Mouse (Mus musculus) ovary, adult 18-20 months (tissue): Measurements from ENCODE around the gene Nebl.

ENCODE experiments used
- DNase-seq: peaks from one replicate; pipeline ENCODE4 v3.0.0; 2022; ENCODE audit warnings: low spot score, mixed read lengths

Nebl gene

GRCm38 (mm10) chr2:17523791-17524190 lies 207.5 kb downstream of the Nebl start:
- DNase-seq = no peak

GRCm38 (mm10) chr2:17515686-17516085 lies 215.6 kb downstream of the Nebl start:
- no peak for DNase-seq

GRCm38 (mm10) chr2:17514765-17515164 lies 216.5 kb downstream of the Nebl start:
- DNase-seq = no peak

GRCm38 (mm10) chr2:17509942-17510341 lies 221.3 kb downstream of the Nebl start:
- DNase-seq = no peak

- DNase-seq = no peak
Observed at GRCm38 (mm10) chr2:17507362-17507761, 223.9 kb downstream of the Nebl start.

GRCm38 (mm10) chr2:17504115-17504774 lies 227.0 kb downstream of the Nebl start:
- DNase-seq = no peak

GRCm38 (mm10) chr2:17501075-17501474 lies 230.2 kb downstream of the Nebl start:
- DNase-seq = no peak

GRCm38 (mm10) chr2:17465517-17466174 lies 265.6 kb downstream of the Nebl start:
- DNase-seq = no peak

GRCm38 (mm10) chr2:17460434-17460833 lies 270.8 kb downstream of the Nebl start:
- DNase-seq = no peak

GRCm38 (mm10) chr2:17453676-17454075 lies 277.6 kb downstream of the Nebl start:
- DNase-seq = no peak

GRCm38 (mm10) chr2:17448341-17448740 lies 282.9 kb downstream of the Nebl start:
- DNase-seq = no peak

- no peak for DNase-seq
Observed at GRCm38 (mm10) chr2:17443581-17443980, 287.7 kb downstream of the Nebl start.

- DNase-seq = no peak
Observed at GRCm38 (mm10) chr2:17438317-17438716, 292.9 kb downstream of the Nebl start.

- no peak for DNase-seq
Observed at GRCm38 (mm10) chr2:17436739-17437440, 294.4 kb downstream of the Nebl start.

GRCm38 (mm10) chr2:17435217-17435616 lies 296.0 kb downstream of the Nebl start:
- no peak for DNase-seq

GRCm38 (mm10) chr2:17429028-17429427 lies 302.2 kb downstream of the Nebl start:
- DNase-seq = no peak

GRCm38 (mm10) chr2:17428156-17428555 lies 303.1 kb downstream of the Nebl start:
- DNase-seq = no peak

GRCm38 (mm10) chr2:17422967-17423366 lies 308.3 kb downstream of the Nebl start:
- DNase-seq = no peak

- no peak for DNase-seq
Observed at GRCm38 (mm10) chr2:17415347-17415746, 315.9 kb downstream of the Nebl start.

GRCm38 (mm10) chr2:17414324-17414723 lies 316.9 kb downstream of the Nebl start:
- DNase-seq = no peak

- DNase-seq = no peak
Observed at GRCm38 (mm10) chr2:17413496-17414268, 317.6 kb downstream of the Nebl start.

- DNase-seq = no peak
Observed at GRCm38 (mm10) chr2:17409276-17409675, 322.0 kb downstream of the Nebl start.
